Mouse (Mus musculus): Measurements from ENCODE around the gene Klb. TPM values are rescaled to one million over a fixed set of nuclear protein-coding genes. Genes with fewer than 3 reads are reported as not detected.

Klb gene
- polyA plus RNA-seq, 1 experiment from 2014 or later: 0.09 TPM

- H3K36me3 ChIP-seq: no peaks in the 10 kb centered on the region
- no peak overlapping the region for H3K4me3 ChIP-seq (replicated peaks)
- no peaks in the 10 kb centered on the region for H3K9me3 ChIP-seq
- no peaks in the 10 kb centered on the region for H3K27me3 ChIP-seq
- H3K4me1 ChIP-seq (replicated peaks): no peaks in the 10 kb centered on the region; the same call in 1 of the 2 replicates
- H3K4me2 ChIP-seq: no peak overlapping the region
- 78% methylated on average over 7 of the region's 7 CpGs for WGBS
- no peak overlapping the region for H3K9ac ChIP-seq (replicated peaks)
- no peak overlapping the region for H3K27ac ChIP-seq
- no peak for ATAC-seq (ENCODE audit: insufficient number of reproducible peaks, insufficient read depth, low FRiP score, low TSS enrichment, low read depth)
These were observed 26.6 kb downstream of the Klb start for GRCm38 (mm10) chr5:65374746-65375145.

GRCm38 (mm10) chr5:65385704-65386103 is 37.6 kb downstream of the Klb start:
- 73% methylated on average over 2 of the region's 2 CpGs for WGBS
- H3K9me3 ChIP-seq: no peaks in the 10 kb centered on the region
- H3K4me3 ChIP-seq (replicated peaks): no peak overlapping the region
- H3K27me3 ChIP-seq: no peaks in the 10 kb centered on the region
- peaks cover 39% of the 10 kb centered on the region for H3K36me3 ChIP-seq
- ATAC-seq (ENCODE audit: insufficient number of reproducible peaks, insufficient read depth, low FRiP score, low TSS enrichment, low read depth): no peak
- H3K27ac ChIP-seq: no peak overlapping the region
- no peak overlapping the region for H3K9ac ChIP-seq (replicated peaks)
- peaks cover 13% of the 10 kb centered on the region for H3K4me1 ChIP-seq (replicated peaks)
- no peak overlapping the region for H3K4me2 ChIP-seq

DNA sequence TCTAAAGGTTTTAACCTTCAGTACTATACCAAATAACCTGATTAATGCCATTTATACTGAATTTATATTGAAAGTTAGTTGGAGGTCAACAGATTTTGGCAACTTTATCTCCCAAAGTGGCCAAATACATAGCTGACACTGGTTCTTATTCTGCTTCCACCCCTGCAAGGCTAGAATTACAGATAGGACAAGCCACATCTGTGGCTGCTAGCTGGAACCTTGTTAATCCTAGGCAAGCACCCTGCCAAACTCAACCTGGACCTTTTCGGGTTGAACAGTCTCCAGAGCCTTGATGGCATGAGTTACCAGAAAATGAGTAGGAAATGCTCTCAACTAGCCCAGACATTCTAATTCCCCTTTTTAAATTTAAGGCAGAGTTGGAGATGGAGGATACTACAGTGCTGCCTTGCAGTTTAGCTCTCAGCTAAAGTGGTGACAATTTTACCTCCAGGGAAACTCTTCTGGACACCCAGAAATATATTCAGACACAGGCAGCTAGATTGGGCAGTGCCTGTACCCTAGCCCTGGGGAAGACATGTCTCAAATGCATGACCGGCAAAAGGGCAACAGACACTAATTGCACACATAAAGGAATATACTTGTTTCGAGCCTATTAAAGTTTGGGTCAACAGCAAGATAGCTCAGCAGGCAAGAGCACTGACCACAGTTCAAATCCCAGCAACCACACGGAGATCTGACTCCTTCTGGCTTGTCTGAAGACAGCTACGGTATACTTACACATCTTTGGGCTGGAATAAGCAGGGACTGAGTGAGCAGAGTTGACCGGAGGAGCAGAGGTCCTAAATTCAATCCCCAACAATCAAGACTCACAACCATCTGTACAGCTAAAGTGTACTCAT is 39.1 kb downstream of the Klb start:
- WGBS: 77% methylated on average over 6 of the region's 6 CpGs
- Histone ChIP-seq H3K27me3 (no peaks in the 10 kb centered on the region), H3K27ac (no peak overlapping the region), H3K4me2 (no peak overlapping the region), H3K4me3 (replicated peaks) (no peak overlapping the region), H3K9me3 (no peaks in the 10 kb centered on the region), H3K36me3 (peaks cover 39% of the 10 kb centered on the region), H3K4me1 (replicated peaks) (peaks cover 15% of the 10 kb centered on the region), H3K9ac (replicated peaks) (no peak overlapping the region)
- ATAC-seq (ENCODE audit: insufficient number of reproducible peaks, insufficient read depth, low FRiP score, low TSS enrichment, low read depth): no peak

DNA sequence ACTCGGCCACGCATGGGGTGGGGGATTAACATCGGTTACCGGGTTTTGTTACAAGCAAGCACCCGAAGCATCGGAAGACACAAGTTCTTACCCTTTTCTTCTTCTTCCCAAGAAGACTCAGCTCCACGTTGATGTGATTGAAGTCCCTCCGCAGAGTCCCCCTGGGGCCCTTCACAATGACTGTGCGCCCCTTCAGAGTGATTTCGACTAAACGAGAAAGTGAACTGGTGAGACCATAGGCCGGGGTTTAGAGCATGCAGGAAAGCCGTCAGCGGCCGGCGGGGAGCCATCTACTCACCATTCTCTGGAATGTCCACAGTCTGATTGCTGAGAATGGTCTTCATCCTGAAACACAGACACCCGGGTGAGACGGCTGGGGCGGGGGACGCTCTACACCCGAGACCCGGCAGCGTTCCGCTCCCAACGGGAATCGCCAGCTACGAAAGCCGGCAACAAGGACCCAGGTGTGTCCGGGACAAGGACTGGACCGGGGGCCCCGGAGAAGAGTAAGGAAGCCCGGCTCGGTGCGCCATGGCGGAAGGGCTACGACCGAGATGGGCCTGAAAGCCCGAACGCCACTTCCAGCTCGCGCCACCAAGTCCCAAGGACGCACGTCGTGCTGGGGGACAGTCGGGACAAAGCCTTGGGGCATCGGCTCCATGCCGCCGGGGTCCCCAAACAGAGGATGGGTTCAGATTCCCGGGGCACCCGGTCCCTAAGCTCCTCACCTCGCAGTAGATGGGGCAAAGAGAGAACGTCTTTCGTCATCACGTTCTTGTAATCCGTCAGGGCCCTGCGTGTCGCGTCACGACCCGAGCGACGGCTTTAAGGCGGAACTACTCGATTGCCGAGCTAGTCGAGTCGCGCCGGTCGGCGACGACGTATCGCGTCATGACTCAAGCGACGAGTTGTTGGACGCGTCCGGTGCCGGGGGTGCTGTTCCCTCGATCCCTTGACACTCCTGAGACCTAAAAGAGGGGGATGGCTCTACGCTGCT is 42.8 kb downstream of the Klb start, which contains the start of the genes Rpl9 and Lias:
Gene Rpl9, minus strand, starts transcription at position 797 of the 997 bp plus-strand sequence.
Gene Lias, plus strand, starts transcription at position 850 of the 997 bp plus-strand sequence.
- H3K27me3 ChIP-seq: no peaks in the 10 kb centered on the region
- under 1% methylated on average over 83 of the region's 83 CpGs for WGBS
- H3K4me1 ChIP-seq (replicated peaks): peaks cover 16% of the 10 kb centered on the region
- H3K4me2 ChIP-seq: peak within 1 kb of the TSS; percentile 88
- peak within 1 kb of the TSS; percentile 92 for H3K27ac ChIP-seq
- peak; percentile 95 for ATAC-seq (ENCODE audit: insufficient number of reproducible peaks, insufficient read depth, low FRiP score, low TSS enrichment, low read depth)
- H3K36me3 ChIP-seq: peaks cover 49% of the 10 kb centered on the region
- peak within 1 kb of the TSS; percentile 98 for H3K4me3 ChIP-seq (replicated peaks)
- peak within 1 kb of the TSS; percentile 99 for H3K9ac ChIP-seq (replicated peaks)
- no peaks in the 10 kb centered on the region for H3K9me3 ChIP-seq

- peak overlapping the region; percentile 71 for H3K4me2 ChIP-seq
- H3K27me3 ChIP-seq: no peaks in the 10 kb centered on the region
- H3K36me3 ChIP-seq: peaks cover 55% of the 10 kb centered on the region
- 3% methylated on average over 12 of the region's 12 CpGs for WGBS
- peak overlapping the region; percentile 73; the same call in 1 of the 2 replicates for H3K27ac ChIP-seq
- peak overlapping the region; percentile 98 for H3K4me3 ChIP-seq (replicated peaks)
- H3K9ac ChIP-seq (replicated peaks): peak overlapping the region; percentile 99
- H3K9me3 ChIP-seq: no peaks in the 10 kb centered on the region
- ATAC-seq (ENCODE audit: insufficient number of reproducible peaks, insufficient read depth, low FRiP score, low TSS enrichment, low read depth): no peak
- H3K4me1 ChIP-seq (replicated peaks): peaks cover 16% of the 10 kb centered on the region
These were observed 43.6 kb downstream of the Klb start for GRCm38 (mm10) chr5:65391753-65392152.

GRCm38 (mm10) chr5:65394425-65394824 is 46.3 kb downstream of the Klb start:
- H3K4me2 ChIP-seq: no peak overlapping the region
- 93% methylated on average over 7 of the region's 7 CpGs for WGBS
- H3K27me3 ChIP-seq: no peaks in the 10 kb centered on the region
- no peak for ATAC-seq (ENCODE audit: insufficient number of reproducible peaks, insufficient read depth, low FRiP score, low TSS enrichment, low read depth)
- H3K9ac ChIP-seq (replicated peaks): no peak overlapping the region
- H3K9me3 ChIP-seq: no peaks in the 10 kb centered on the region
- no peak overlapping the region for H3K27ac ChIP-seq
- peaks cover 54% of the 10 kb centered on the region for H3K36me3 ChIP-seq
- H3K4me3 ChIP-seq (replicated peaks): no peak overlapping the region
- peaks cover 12% of the 10 kb centered on the region for H3K4me1 ChIP-seq (replicated peaks)

GRCm38 (mm10) chr5:65401251-65401994 is 53.3 kb downstream of the Klb start:
- H3K4me1 ChIP-seq (replicated peaks): no peaks in the 10 kb centered on the region
- no peak overlapping the region for H3K27ac ChIP-seq
- H3K9me3 ChIP-seq: no peaks in the 10 kb centered on the region
- no peak for ATAC-seq (ENCODE audit: insufficient number of reproducible peaks, insufficient read depth, low FRiP score, low TSS enrichment, low read depth)
- WGBS: 28% methylated on average over 2 of the region's 2 CpGs
- H3K4me3 ChIP-seq (replicated peaks): no peak overlapping the region
- H3K36me3 ChIP-seq: peaks cover 93% of the 10 kb centered on the region
- no peaks in the 10 kb centered on the region for H3K27me3 ChIP-seq
- no peak overlapping the region for H3K9ac ChIP-seq (replicated peaks)
- no peak overlapping the region for H3K4me2 ChIP-seq

DNA sequence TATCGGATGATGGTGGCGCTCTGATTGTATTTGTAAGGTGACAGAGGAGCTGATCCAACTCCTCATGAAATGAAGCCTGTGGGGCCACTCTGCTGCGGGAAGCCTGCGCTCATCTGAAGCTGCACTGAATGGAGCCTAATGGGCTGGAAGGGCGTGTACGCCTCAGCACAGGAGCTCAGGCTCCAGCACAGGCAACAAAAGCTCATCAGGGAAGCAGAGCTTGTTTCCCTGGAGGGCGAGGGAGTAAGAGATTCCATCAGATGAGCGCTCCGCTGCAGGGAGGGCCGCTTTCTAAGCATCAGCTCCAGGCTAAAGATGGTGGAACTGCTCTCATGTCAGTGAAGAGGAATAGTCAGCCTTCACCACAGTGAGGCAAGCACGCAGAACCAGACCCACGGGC is 59.9 kb downstream of the Klb start:
- ATAC-seq (ENCODE audit: insufficient number of reproducible peaks, insufficient read depth, low FRiP score, low TSS enrichment, low read depth): no peak
- Histone ChIP-seq H3K9ac (replicated peaks) (no peak overlapping the region), H3K9me3 (no peaks in the 10 kb centered on the region; the same call in 1 of the 2 replicates), H3K4me1 (replicated peaks) (no peaks in the 10 kb centered on the region), H3K27me3 (no peaks in the 10 kb centered on the region), H3K36me3 (peaks cover 90% of the 10 kb centered on the region), H3K4me2 (no peak overlapping the region), H3K4me3 (replicated peaks) (no peak overlapping the region), H3K27ac (no peak overlapping the region)
- 62% methylated on average over 12 of the region's 12 CpGs for WGBS

- Histone ChIP-seq H3K27me3 (no peaks in the 10 kb centered on the region), H3K4me3 (replicated peaks) (0 out of 2 replicates have a peak overlapping the region, but pooled peaks have one; percentile 3), H3K4me2 (peak overlapping the region; percentile 30), H3K27ac (peak overlapping the region; percentile 93), H3K9ac (replicated peaks) (peak overlapping the region; percentile 52; the same call in 1 of the 2 replicates), H3K9me3 (no peaks in the 10 kb centered on the region; the same call in 1 of the 2 replicates), H3K4me1 (replicated peaks) (peaks cover 14% of the 10 kb centered on the region), H3K36me3 (peaks cover 78% of the 10 kb centered on the region)
- peak; percentile 78; the same call in 1 of the 2 replicates for ATAC-seq (ENCODE audit: insufficient number of reproducible peaks, insufficient read depth, low FRiP score, low TSS enrichment, low read depth)
- WGBS: 17% methylated on average over 26 of the region's 26 CpGs
These were observed 67.7 kb downstream of the Klb start for GRCm38 (mm10) chr5:65415653-65416458.

- H3K9me3 ChIP-seq: no peaks in the 10 kb centered on the region
- no peak overlapping the region for H3K27ac ChIP-seq
These were observed 71.0 kb downstream of the Klb start for GRCm38 (mm10) chr5:65419136-65419535.

More at GRCm38 (mm10) chr5:65419136-65419535, 71.0 kb downstream of the Klb start:
- Histone ChIP-seq H3K4me1 (replicated peaks) (peaks cover 14% of the 10 kb centered on the region), H3K4me2 (no peak overlapping the region), H3K27me3 (no peaks in the 10 kb centered on the region), H3K36me3 (peaks cover 84% of the 10 kb centered on the region), H3K9ac (replicated peaks) (no peak overlapping the region), H3K4me3 (replicated peaks) (no peak overlapping the region)
- WGBS: 88% methylated on average over 10 of the region's 10 CpGs
- ATAC-seq (ENCODE audit: insufficient number of reproducible peaks, insufficient read depth, low FRiP score, low TSS enrichment, low read depth): no peak

Measured in limb, embryonic 12.5 days (tissue).